Mouse (Mus musculus) neural tube, embryonic 13.5 days (tissue): ENCODE data around the gene Gm4969. TPM values are rescaled to one million over a fixed set of nuclear protein-coding genes. Genes with fewer than 3 reads are reported as not detected.
A peak's percentile ranks its signal among the peaks of the same experiment; 100 is the strongest.

Experiments
- ATAC-seq: fragments of 200-750 bp; cut with Nextera tagmentation; 2 replicates; pipeline ENCODE4 v1.8.0; 2017; ENCODE audit warnings: low read depth, mild to moderate bottlenecking, moderate TSS enrichment, moderate library complexity
- H3K27ac ChIP-seq: fragments of 300-500 bp; sonication (generic); replicated peaks from 2 replicates; pipeline ENCODE4 v1.5.1; 2015; ENCODE audit warnings: moderate library complexity, mild to moderate bottlenecking, inconsistent platforms
- H3K27me3 ChIP-seq: fragments of 300-500 bp; sonication (generic); 2 replicates; pipeline ENCODE4 v1.6.1; 2015; ENCODE audit warnings: mild to moderate bottlenecking, inconsistent platforms
- H3K36me3 ChIP-seq: fragments of 300-500 bp; sonication (generic); 2 replicates; pipeline ENCODE4 v1.6.1; 2015; ENCODE audit warnings: mild to moderate bottlenecking, inconsistent platforms
- H3K4me1 ChIP-seq: fragments of 300-500 bp; sonication (generic); replicated peaks from 2 replicates; pipeline ENCODE4 v1.6.1; 2015; ENCODE audit warnings: inconsistent platforms
- H3K4me2 ChIP-seq: fragments of 300-500 bp; sonication (generic); 2 replicates; pipeline ENCODE4 v1.6.1; 2015; ENCODE audit warnings: inconsistent platforms, mild to moderate bottlenecking, moderate library complexity
- H3K4me3 ChIP-seq: fragments of 300-500 bp; sonication (generic); 2 replicates; pipeline ENCODE4 v1.5.1; 2015; ENCODE audit warnings: mild to moderate bottlenecking, inconsistent platforms
- H3K9ac ChIP-seq: fragments of 300-500 bp; sonication (generic); 2 replicates; pipeline ENCODE4 v1.6.1; 2015; ENCODE audit warnings: moderate library complexity, mild to moderate bottlenecking, inconsistent platforms
- H3K9me3 ChIP-seq: fragments of 300-500 bp; sonication (generic); 2 replicates; pipeline ENCODE4 v1.6.1; 2016; ENCODE audit warnings: inconsistent platforms
- WGBS: fragments of 180-500 bp; shearing (Covaris S2); methylation state at CpG from one replicate; pipeline ENCODE4 v1.1.7; 2015; 5-methylcytosine and 5-hydroxymethylcytosine counted together
- polyA plus RNA-seq: library from polyadenylated mRNA; unstranded; fragments of >200 nt; fragmentation: Nextera tagmentation; extraction: Ambion mirVana; gene quantifications from 2 replicates; pipeline ENCODE4 v1.2.1, GENCODE M21; 2015

Gm4969 gene
- 2.1 and 2.3 TPM in 2 replicates for polyA plus RNA-seq

GRCm38 (mm10) chr7:19118028-19118771 lies at the start of gene Gm4969:
TSS of gene Gm4969 (minus strand) at chr7:19118368.
- peak within 1 kb of the TSS; percentile 54 for H3K4me2 ChIP-seq
- peak; percentile 24; the same call in 1 of the 2 replicates for ATAC-seq
- peaks cover 10% of the 10 kb centered on the region; the same call in 1 of the 2 replicates for H3K27me3 ChIP-seq
- H3K4me3 ChIP-seq, result peak within 1 kb of the TSS; percentile 33
- 0 out of 2 replicates have a peak within 1 kb of the TSS, but pooled peaks have one; percentile 10 for H3K27ac ChIP-seq
- peaks cover 26% of the 10 kb centered on the region for H3K4me1 ChIP-seq
- no peaks in the 10 kb centered on the region for H3K36me3 ChIP-seq
- no peak within 1 kb of the TSS for H3K9ac ChIP-seq
- H3K9me3 ChIP-seq, result no peaks in the 10 kb centered on the region
- 23% methylated on average over 64 of the region's 64 CpGs for WGBS

- peaks cover 43% of the 10 kb centered on the region for H3K27me3 ChIP-seq
Measured at GRCm38 (mm10) chr7:19166990-19167389, 48.8 kb upstream of the Gm4969 start.

DNA sequence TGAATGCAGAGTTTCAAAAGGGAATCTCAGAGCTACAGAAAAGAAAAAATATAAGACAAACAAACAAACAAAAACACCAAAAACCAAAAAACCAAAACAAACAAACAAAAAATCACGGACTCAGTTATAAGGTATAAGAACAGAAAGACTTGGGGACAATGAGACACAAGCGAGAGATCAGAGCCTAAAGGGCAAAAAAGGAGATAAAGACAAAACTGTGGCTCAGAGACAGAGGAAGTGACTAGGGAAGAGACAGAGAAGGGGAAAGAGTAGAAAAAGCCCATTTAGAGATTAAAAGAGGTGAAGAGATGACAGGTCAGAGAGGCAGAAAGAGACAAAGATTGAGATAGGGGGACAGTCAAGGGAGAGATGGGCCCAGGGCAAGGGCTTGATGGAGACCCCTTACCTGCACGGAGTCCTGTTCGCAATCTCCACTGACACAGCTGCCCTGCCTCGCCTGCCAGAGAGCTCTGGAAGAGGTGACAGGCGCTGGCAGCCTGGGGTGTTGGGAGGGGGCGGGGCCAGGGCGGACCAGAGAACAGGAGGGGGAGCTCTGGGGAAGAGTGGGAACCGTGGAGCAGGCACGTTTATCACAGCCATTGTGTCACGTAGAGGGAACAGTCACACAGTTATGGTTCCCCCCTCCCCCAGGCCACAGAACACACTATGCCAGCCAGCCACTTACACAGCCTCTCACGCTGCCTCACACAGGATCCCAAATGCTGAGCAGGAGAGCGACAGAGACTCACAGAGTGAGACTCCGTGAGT lies 47.7 kb upstream of the Gm4969 start, which contains the start of gene Gipr:
Gipr (minus strand) TSS at position 472 of the 768 bp plus-strand sequence.
- H3K9me3 ChIP-seq, result no peaks in the 10 kb centered on the region
- H3K27ac ChIP-seq, result no peak within 1 kb of the TSS
- H3K4me2 ChIP-seq, result peak within 1 kb of the TSS; percentile 36
- H3K36me3 ChIP-seq, result no peaks in the 10 kb centered on the region
- H3K9ac ChIP-seq, result peak within 1 kb of the TSS; percentile 49
- H3K4me3 ChIP-seq, result peak within 1 kb of the TSS; percentile 6; the same call in 1 of the 2 replicates
- WGBS, result 11% methylated on average over 14 of the region's 14 CpGs
- H3K27me3 ChIP-seq, result peaks cover 48% of the 10 kb centered on the region
- ATAC-seq, result peak; percentile 23; the same call in 1 of the 2 replicates
- H3K4me1 ChIP-seq, result peaks cover 27% of the 10 kb centered on the region

More at GRCm38 (mm10) chr7:19166990-19167389, 48.8 kb upstream of the Gm4969 start:
- H3K4me3 ChIP-seq, result no peak overlapping the region
- no peak overlapping the region for H3K27ac ChIP-seq
- H3K9me3 ChIP-seq, result no peaks in the 10 kb centered on the region
- 85% methylated on average over 3 of the region's 3 CpGs for WGBS
- no peak for ATAC-seq
- no peak overlapping the region for H3K9ac ChIP-seq
- peaks cover 32% of the 10 kb centered on the region for H3K4me1 ChIP-seq
- no peak overlapping the region for H3K4me2 ChIP-seq
- H3K36me3 ChIP-seq, result no peaks in the 10 kb centered on the region

DNA sequence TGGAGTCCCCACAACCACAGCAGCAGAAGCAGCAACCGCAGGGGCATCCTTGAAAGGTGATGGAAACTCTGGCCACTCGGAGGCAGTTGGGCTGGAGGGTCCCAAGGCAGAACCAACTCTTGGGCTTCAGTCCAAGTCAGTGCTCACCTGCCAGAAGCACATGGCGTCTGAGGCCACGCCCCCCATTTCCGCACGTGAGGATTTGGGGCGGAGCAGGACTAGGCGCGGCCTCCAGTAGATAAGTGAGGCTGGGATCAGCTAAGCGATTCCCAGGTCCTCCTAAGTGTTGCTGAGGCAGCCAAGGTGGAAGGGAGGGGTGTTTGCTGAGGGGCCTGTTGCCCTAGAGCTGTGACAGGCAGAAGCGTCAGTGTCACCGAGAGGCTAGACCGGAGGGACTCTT lies 46.8 kb upstream of the Gm4969 start:
- WGBS, result 3% methylated on average over 13 of the region's 13 CpGs
- Histone ChIP-seq H3K4me2 (peak overlapping the region; percentile 32), H3K9ac (no peak overlapping the region), H3K4me1 (peaks cover 28% of the 10 kb centered on the region), H3K36me3 (no peaks in the 10 kb centered on the region), H3K4me3 (no peak overlapping the region; the same call in 1 of the 2 replicates), H3K27ac (no peak overlapping the region), H3K27me3 (peaks cover 53% of the 10 kb centered on the region), H3K9me3 (no peaks in the 10 kb centered on the region)
- ATAC-seq, result no peak

DNA sequence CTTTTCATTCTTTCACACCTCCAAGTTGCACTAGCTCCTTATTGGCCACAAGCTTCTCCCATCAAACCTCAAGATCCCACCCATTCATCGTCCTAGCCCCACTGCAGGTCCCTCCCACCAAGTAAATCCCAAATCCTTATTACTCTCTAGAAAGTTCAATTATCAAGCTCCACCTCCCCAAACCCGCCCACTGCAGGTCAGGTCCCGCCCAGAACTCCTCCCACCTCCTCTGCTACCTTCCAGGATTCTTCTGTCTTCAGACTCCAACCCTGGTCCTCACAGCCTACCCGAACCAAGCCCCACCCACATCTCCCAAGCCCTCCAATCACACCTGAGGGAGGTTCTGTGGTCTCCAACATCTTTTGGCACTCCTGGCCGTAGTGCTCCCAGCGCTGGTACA lies 46.0 kb upstream of the Gm4969 start:
- H3K4me3 ChIP-seq, result no peak overlapping the region
- H3K9me3 ChIP-seq, result no peaks in the 10 kb centered on the region
- ATAC-seq, result no peak
- no peak overlapping the region for H3K4me2 ChIP-seq
- H3K4me1 ChIP-seq, result peaks cover 33% of the 10 kb centered on the region
- no peak overlapping the region for H3K27ac ChIP-seq
- H3K36me3 ChIP-seq, result no peaks in the 10 kb centered on the region
- peaks cover 61% of the 10 kb centered on the region for H3K27me3 ChIP-seq
- 0 out of 2 replicates have a peak overlapping the region, but pooled peaks have one; percentile 22 for H3K9ac ChIP-seq
- WGBS, result 0% methylated on average over 6 of the region's 6 CpGs

GRCm38 (mm10) chr7:19163752-19164151 lies 45.6 kb upstream of the Gm4969 start:
- no peak overlapping the region for H3K4me2 ChIP-seq
- no peaks in the 10 kb centered on the region for H3K36me3 ChIP-seq
- peaks cover 33% of the 10 kb centered on the region for H3K4me1 ChIP-seq
- H3K27ac ChIP-seq, result no peak overlapping the region
- no peak overlapping the region for H3K4me3 ChIP-seq
- no peaks in the 10 kb centered on the region for H3K9me3 ChIP-seq
- no peak for ATAC-seq
- 27% methylated on average over 12 of the region's 12 CpGs for WGBS
- H3K27me3 ChIP-seq, result peaks cover 65% of the 10 kb centered on the region
- no peak overlapping the region for H3K9ac ChIP-seq

DNA sequence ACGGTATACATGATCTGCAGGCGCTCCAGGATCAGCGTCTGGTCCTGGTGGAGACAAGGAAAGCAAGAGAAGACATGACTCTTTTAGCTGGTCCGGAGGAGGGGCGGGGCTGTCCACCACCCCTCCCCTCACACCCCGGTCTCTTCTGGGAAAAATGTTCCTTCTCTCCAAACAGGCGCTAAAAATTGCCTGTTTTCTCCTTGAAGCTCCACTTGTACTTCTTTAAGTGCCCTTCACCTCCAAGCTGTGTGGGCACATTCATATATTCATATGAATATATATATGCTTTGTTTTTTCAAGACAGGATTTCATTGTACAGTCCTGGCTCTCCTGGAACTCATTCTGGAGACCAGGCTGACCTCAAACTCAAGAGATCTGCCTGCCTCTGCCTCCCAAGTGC lies 44.8 kb upstream of the Gm4969 start:
- peaks cover 66% of the 10 kb centered on the region for H3K27me3 ChIP-seq
- H3K4me2 ChIP-seq, result no peak overlapping the region
- H3K27ac ChIP-seq, result no peak overlapping the region
- no peak overlapping the region for H3K4me3 ChIP-seq
- no peaks in the 10 kb centered on the region for H3K36me3 ChIP-seq
- no peak overlapping the region for H3K9ac ChIP-seq
- 80% methylated on average over 7 of the region's 7 CpGs for WGBS
- peaks cover 34% of the 10 kb centered on the region for H3K4me1 ChIP-seq
- ATAC-seq, result no peak
- no peaks in the 10 kb centered on the region for H3K9me3 ChIP-seq

GRCm38 (mm10) chr7:19160115-19160514 lies 41.9 kb upstream of the Gm4969 start:
- Histone ChIP-seq H3K27me3 (peaks cover 57% of the 10 kb centered on the region), H3K27ac (no peak overlapping the region), H3K4me2 (peak overlapping the region; percentile 57), H3K9ac (peak overlapping the region; percentile 56), H3K9me3 (no peaks in the 10 kb centered on the region), H3K4me3 (peak overlapping the region; percentile 37), H3K36me3 (peaks cover 10% of the 10 kb centered on the region), H3K4me1 (peaks cover 33% of the 10 kb centered on the region)
- ATAC-seq, result peak; percentile 29; the same call in 1 of the 2 replicates
- WGBS, result 2% methylated on average over 20 of the region's 20 CpGs

GRCm38 (mm10) chr7:19159411-19159810 lies 41.2 kb upstream of the Gm4969 start:
- H3K9me3 ChIP-seq, result no peaks in the 10 kb centered on the region
- H3K4me2 ChIP-seq, result peak overlapping the region; percentile 57
- H3K4me1 ChIP-seq, result peaks cover 26% of the 10 kb centered on the region
- H3K27me3 ChIP-seq, result peaks cover 50% of the 10 kb centered on the region
- H3K27ac ChIP-seq, result no peak overlapping the region
- peaks cover 17% of the 10 kb centered on the region for H3K36me3 ChIP-seq
- 0 out of 2 replicates have a peak overlapping the region, but pooled peaks have one; percentile 13 for H3K9ac ChIP-seq
- 12% methylated on average over 18 of the region's 18 CpGs for WGBS
- H3K4me3 ChIP-seq, result no peak overlapping the region
- ATAC-seq, result no peak

DNA sequence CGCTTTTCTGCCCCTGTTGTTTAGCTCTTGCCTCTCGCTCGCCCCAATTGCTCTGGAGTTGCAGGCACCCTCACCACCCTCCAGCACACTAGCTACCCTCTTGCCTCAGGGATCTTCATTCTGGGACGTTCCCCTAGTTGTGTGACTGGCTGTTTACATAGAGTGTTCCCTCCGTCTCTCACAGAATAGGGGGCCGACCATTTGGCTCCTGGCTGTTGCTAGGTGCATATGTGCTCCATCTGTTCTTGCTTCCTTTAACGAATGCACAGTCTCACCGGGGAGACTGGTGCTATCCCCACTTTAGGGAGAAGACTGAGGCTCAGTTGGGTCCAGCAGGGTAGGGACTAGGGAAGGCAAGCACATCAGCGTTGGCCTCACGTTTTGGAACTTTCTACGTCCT lies 40.4 kb upstream of the Gm4969 start:
- Histone ChIP-seq H3K27ac (no peak overlapping the region), H3K9ac (no peak overlapping the region), H3K4me2 (no peak overlapping the region), H3K9me3 (no peaks in the 10 kb centered on the region), H3K36me3 (peaks cover 25% of the 10 kb centered on the region), H3K4me3 (no peak overlapping the region), H3K4me1 (peaks cover 22% of the 10 kb centered on the region), H3K27me3 (peaks cover 42% of the 10 kb centered on the region)
- no peak for ATAC-seq
- WGBS, result 65% methylated on average over 11 of the region's 11 CpGs

GRCm38 (mm10) chr7:19157160-19157800 lies 39.1 kb upstream of the Gm4969 start:
- 6% methylated on average over 30 of the region's 30 CpGs for WGBS
- Histone ChIP-seq H3K4me2 (peak overlapping the region; percentile 46), H3K4me1 (peaks cover 22% of the 10 kb centered on the region), H3K36me3 (peaks cover 38% of the 10 kb centered on the region), H3K27ac (peak overlapping the region; percentile 73), H3K27me3 (peaks cover 28% of the 10 kb centered on the region), H3K9ac (peak overlapping the region; percentile 61), H3K4me3 (peak overlapping the region; percentile 13), H3K9me3 (no peaks in the 10 kb centered on the region)
- ATAC-seq, result peak; percentile 72
